Mouse (Mus musculus): ENCODE measurements around the gene Gpsm1. TPM values are rescaled to one million over a fixed set of nuclear protein-coding genes. Genes with fewer than 3 reads are reported as not detected.

Gpsm1 gene
- total and polyA plus RNA-seq, 3 experiments: 1.4 to 6.9 TPM; not detected in 1

- Histone ChIP-seq H3K9me3 (replicated peaks; ENCODE audit: insufficient read depth, low read length) (no peaks in the 10 kb centered on the region), H3K27ac (ENCODE audit: control insufficient read depth, low read depth, low read length) (no peak overlapping the region), H3K4me1 (ENCODE audit: control insufficient read depth in 1 of 2, insufficient read depth in 2 of 2, low read length in 2 of 2) (no peaks in the 10 kb centered on the region), H3K36me3 (ENCODE audit: control insufficient read depth in 1 of 2, insufficient read depth in 2 of 2, low read length in 2 of 2) (no peaks in the 10 kb centered on the region), H3K27me3 (ENCODE audit: control insufficient read depth in 1 of 2, insufficient read depth in 2 of 2, low read length in 2 of 2) (peaks cover 0 to 6% of the 10 kb centered on the region in 2 experiments; a peak in 3 of 4 replicates), H3K79me2 (ENCODE audit: control insufficient read depth, insufficient read depth, low read length, poor library complexity) (no peaks in the 10 kb centered on the region), H3K9ac (ENCODE audit: control insufficient read depth, low read depth, low read length, poor library complexity, severe bottlenecking) (no peak overlapping the region), H3K4me3 (ENCODE audit: control insufficient read depth in 1 of 2, insufficient read depth in 1 of 2, low read depth in 2 of 2, low read length in 2 of 2) (no peak overlapping the region)
- TF ChIP-seq POLR2AphosphoS2 (IDR thresholded peaks at IDR 0.05; ENCODE audit: low read length) (no peak), NELFE (IDR thresholded peaks at IDR 0.05; ENCODE audit: low read depth, low read length) (no peak), MEF2A (IDR thresholded peaks at IDR 0.05; ENCODE audit: extremely low read depth, insufficient replicate concordance, low read depth, low read length, poor library complexity, severe bottlenecking) (no peak), EP300 (IDR thresholded peaks at IDR 0.05; ENCODE audit: low read depth in 1 of 2, low read length in 2 of 2) (no peak), ZKSCAN1 (IDR thresholded peaks at IDR 0.05; ENCODE audit: low read depth, low read length) (no peak), USF1 (IDR thresholded peaks at IDR 0.05; ENCODE audit: low read depth, low read length) (no peak), RAD21 (IDR thresholded peaks at IDR 0.05; ENCODE audit: low read depth, low read length) (no peak), ZMIZ1 (IDR thresholded peaks at IDR 0.05; ENCODE audit: low read depth, low read length) (no peak), E2F4 (IDR thresholded peaks at IDR 0.05; ENCODE audit: borderline replicate concordance, low read depth, low read length) (no peak), KAT2A (conservative IDR thresholded peaks at IDR 0.05; ENCODE audit: low read depth, low read length) (no peak), BHLHE40 (IDR thresholded peaks at IDR 0.05; ENCODE audit: borderline replicate concordance, low read depth, low read length) (no peak), SMC3 (IDR thresholded peaks at IDR 0.05; ENCODE audit: low read depth, low read length) (no peak), SIN3A (IDR thresholded peaks at IDR 0.05; ENCODE audit: low read length) (no peak), RCOR1 (IDR thresholded peaks at IDR 0.05; ENCODE audit: low read depth, low read length) (no peak), TBP (IDR thresholded peaks at IDR 0.05; ENCODE audit: low read depth, low read length) (no peak), MAFK (IDR thresholded peaks at IDR 0.05; ENCODE audit: borderline replicate concordance, low read depth, low read length) (no peak)
- no peak for DNase-seq (ENCODE audit: low read depth, low spot score)
These were observed 18.6 kb upstream of the Gpsm1 start for GRCm38 (mm10) chr2:26296606-26297195.

- Histone ChIP-seq H3K4me1 (ENCODE audit: control insufficient read depth in 1 of 2, insufficient read depth in 2 of 2, low read length in 2 of 2) (no peaks in the 10 kb centered on the region), H3K79me2 (ENCODE audit: control insufficient read depth, insufficient read depth, low read length, poor library complexity) (no peaks in the 10 kb centered on the region), H3K9me3 (replicated peaks; ENCODE audit: insufficient read depth, low read length) (no peaks in the 10 kb centered on the region), H3K27ac (ENCODE audit: control insufficient read depth, low read depth, low read length) (no peak overlapping the region), H3K36me3 (ENCODE audit: control insufficient read depth in 1 of 2, insufficient read depth in 2 of 2, low read length in 2 of 2) (no peaks in the 10 kb centered on the region), H3K4me3 (ENCODE audit: control insufficient read depth in 1 of 2, insufficient read depth in 1 of 2, low read depth in 2 of 2, low read length in 2 of 2) (no peak overlapping the region), H3K9ac (ENCODE audit: control insufficient read depth, low read depth, low read length, poor library complexity, severe bottlenecking) (no peak overlapping the region), H3K27me3 (ENCODE audit: control insufficient read depth in 1 of 2, insufficient read depth in 2 of 2, low read length in 2 of 2) (peaks cover 0 to 6% of the 10 kb centered on the region in 2 experiments)
- TF ChIP-seq ZNF384 (IDR thresholded peaks at IDR 0.05; ENCODE audit: low read depth, low read length) (no peak), TAL1 (IDR thresholded peaks at IDR 0.05; ENCODE audit: low read length) (no peak), CHD2 (IDR thresholded peaks at IDR 0.05; ENCODE audit: low read length) (no peak), JUND (IDR thresholded peaks at IDR 0.05; ENCODE audit: low read depth, low read length) (no peak), RCOR1 (IDR thresholded peaks at IDR 0.05; ENCODE audit: low read depth, low read length) (no peak), SMC3 (IDR thresholded peaks at IDR 0.05; ENCODE audit: low read depth, low read length) (no peak)
- peak; percentile 19 for DNase-seq (ENCODE audit: low read depth, low spot score)
These were observed 17.0 kb upstream of the Gpsm1 start for GRCm38 (mm10) chr2:26298208-26298855.
